Mouse (Mus musculus): ENCODE measurements around the gene Ptger3. TPM values are rescaled to one million over a fixed set of nuclear protein-coding genes. Genes with fewer than 3 reads are reported as not detected.

Ptger3 gene
- total RNA-seq, 2 experiments from 2014 or later = 0.46 to 1.5 TPM

DNA sequence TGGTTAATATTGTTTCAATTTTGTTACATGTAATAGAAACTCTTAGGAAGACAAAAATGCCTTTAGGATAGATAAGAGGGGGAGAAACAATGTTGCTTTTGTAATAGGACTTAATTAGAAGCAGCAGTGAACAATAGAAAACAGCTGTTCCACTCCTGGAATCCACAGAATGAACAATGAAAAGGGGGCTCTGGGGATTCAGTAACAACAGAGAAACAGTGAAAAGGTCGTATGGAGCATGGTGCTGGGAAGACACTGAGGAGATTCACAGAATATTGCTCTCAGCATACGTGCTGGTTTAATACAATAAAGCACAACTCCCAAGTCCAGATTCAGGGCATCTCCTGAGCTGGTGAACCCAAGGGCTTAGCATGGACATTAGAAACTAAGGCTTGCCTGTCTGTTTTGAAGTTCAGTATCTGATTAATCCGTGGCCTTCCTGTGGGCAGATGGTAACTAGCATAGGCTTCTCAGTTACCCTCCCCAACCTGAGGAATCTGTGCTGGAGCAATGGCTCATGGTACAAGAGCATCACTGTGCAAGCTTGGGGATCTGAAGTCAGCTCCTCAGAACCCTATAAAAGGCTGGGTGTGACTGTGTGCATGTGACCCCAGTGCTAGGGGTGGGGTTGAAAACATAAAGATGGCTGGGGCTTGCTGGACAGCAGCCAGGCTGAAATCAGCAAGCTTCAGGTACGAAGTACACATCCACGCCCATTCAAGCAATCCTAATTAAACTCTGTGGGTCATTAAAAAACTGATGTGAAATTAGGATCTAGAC lies 16.1 kb downstream of the Ptger3 start:
- no peak for DNase-seq (ENCODE audit: low spot score)

DNA sequence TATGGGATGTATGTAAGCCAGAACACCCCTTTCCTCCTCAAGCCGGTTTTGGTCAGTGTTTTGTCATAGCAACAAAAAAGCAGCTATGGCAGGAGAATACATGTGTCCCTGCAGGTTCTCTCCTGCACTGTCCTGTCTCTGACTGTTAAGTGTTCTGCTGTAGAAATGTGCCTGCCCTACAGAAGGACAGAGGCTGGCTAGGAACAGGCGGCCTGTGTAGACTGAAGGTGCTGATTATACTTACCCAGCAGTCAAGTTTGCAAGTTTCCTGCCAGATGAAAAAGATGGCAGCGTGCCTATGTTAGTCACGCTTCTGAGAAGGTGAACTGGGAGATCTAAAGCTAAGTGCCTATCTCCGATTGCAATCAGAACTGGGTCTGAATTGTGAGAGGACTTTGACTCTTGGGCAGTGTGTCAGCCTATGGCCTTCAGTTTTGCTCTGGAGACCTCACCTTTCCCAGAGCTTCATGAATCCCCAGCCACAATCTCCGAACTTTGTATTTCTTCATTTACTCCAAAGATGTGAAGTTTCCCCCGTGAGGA lies 31.2 kb downstream of the Ptger3 start:
- DNase-seq (ENCODE audit: low spot score) = no peak

DNA sequence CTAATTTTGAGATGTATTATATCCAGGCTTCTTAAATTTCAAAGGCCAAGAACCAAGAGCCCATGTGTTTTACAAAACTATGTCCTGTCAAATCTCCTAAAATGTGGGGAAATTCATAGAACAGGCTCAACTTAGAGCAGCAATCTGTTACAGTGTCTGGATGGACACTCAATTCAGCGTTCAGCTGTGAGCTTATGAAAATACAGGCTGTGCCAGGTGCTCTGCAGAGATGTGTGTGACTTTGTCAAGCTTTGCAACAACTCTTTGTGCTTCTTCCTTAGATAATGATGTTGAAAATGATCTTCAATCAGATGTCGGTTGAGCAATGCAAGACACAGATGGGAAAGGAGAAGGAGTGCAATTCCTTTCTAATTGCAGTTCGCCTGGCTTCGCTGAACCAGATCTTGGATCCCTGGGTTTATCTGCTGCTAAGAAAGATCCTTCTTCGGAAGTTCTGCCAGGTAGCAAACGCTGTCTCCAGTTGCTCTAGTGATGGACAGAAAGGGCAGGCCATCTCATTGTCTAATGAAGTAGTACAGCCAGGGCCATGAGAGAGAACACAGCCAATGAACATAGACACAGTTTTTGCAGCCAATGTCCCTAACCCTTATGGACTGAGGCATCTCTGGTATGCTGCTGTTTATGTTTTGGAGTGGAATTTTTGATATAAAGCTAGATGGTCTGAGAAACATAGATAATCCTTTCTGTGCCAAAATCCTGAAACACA lies 38.2 kb downstream of the Ptger3 start:
- DNase-seq (ENCODE audit: low spot score) = no peak

DNA sequence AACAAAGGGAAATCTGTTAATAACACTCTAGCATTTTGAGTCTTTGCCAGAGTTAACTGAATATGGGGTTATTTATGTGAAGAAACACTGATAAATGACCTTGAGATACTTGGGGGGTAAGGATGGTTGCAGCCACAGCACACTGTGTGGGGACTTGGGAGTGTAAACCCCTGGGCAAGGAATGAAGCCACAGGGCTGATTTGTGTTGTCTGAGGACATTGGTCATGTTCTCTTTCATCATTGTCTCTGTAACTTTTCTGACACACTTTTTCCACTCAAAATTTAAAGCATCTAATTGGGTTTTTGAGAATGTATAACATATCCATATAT lies 38.7 kb downstream of the Ptger3 start:
- DNase-seq (ENCODE audit: low spot score) = no peak

GRCm38 (mm10) chr3:157613542-157613941 lies 46.9 kb downstream of the Ptger3 start:
- no peak for DNase-seq (ENCODE audit: low spot score)

- no peak for DNase-seq (ENCODE audit: low spot score)
These were observed 50.3 kb downstream of the Ptger3 start for GRCm38 (mm10) chr3:157616949-157617348.

GRCm38 (mm10) chr3:157627407-157627806 lies 60.7 kb downstream of the Ptger3 start:
- DNase-seq (ENCODE audit: low spot score) = no peak

DNA sequence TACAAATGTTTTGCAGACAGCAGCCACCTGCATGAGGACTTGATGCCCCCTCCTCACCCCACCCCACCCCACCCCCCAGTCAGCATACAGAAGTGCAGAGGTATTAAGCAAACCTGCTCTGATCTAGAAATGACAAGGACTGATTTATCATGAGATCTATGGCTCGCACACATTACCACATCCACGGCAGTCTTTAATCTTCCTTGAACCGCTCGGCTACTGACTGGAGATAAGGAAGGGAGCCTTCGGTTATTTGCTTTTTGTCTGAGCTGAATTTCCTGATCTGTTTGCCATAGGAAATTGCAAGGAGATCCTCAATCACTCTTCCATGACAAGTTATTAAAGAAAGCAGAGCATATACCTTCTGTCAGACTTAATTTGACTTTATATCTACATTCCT lies 64.0 kb downstream of the Ptger3 start:
- DNase-seq (ENCODE audit: low spot score) = no peak

DNA sequence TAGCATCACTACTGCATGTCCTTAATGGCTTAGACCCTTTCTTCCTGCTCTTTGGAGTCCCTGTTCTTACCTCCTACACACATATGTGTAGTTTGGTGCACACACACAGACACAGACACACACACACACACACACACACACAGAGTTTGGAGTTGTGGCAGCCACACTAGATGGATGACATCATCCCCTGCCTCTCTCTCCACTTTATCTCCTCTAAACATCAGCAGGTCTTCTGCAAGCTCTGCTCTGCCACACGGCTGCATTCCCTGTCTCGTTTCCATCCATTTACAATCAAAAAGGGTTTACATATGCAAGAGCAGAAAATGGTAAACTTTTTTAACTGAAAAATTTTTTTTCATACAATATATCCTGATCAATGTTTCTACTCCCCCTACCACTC lies 64.7 kb downstream of the Ptger3 start:
- DNase-seq (ENCODE audit: low spot score) = no peak

DNA sequence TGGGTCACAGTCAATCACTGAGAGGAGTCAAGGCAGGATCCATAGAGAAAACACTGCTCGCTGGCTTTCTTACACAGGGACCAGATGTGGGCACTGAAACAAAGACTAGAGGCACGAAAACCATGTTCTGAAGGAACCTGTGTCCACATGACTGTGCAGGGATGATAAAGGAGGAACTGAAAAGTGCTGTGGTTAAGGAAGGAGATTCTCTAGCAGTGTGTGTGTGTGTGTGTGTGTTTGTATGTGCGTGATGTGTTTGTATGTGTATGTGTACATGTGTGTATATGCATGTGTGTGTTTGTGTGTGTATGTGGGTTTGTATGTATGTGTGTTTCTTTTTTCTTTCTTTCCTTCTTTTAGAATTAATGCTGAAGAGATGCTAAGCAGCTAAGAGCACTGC lies 67.7 kb downstream of the Ptger3 start:
- DNase-seq (ENCODE audit: low spot score) = no peak

DNA sequence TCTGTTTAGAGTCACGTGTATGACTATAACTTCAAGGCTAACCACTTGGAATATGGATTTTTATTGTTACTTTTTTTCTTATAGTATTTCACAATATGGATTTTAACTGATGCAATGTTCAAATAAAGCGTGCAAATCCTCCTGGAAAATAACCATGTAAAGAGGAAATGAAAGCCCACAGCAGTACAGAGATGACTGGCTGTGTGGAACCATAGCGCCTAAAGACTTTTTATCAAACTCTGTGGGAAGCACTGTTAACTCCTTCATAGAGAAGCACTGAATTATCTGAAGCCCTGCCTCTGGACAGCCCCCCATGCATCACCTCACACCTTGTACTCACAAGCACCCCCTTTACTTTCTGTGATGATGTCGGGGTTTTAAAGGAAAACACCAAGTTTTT lies 69.0 kb downstream of the Ptger3 start:
- DNase-seq (ENCODE audit: low spot score) = peak; percentile 4

GRCm38 (mm10) chr3:157636887-157637286 lies 70.2 kb downstream of the Ptger3 start:
- DNase-seq (ENCODE audit: low spot score) = peak; percentile 30

- DNase-seq (ENCODE audit: low spot score) = no peak
These were observed 70.6 kb downstream of the Ptger3 start for GRCm38 (mm10) chr3:157637341-157637740.

- no peak for DNase-seq (ENCODE audit: low spot score)
These were observed 74.9 kb downstream of the Ptger3 start for GRCm38 (mm10) chr3:157641634-157642033.

DNA sequence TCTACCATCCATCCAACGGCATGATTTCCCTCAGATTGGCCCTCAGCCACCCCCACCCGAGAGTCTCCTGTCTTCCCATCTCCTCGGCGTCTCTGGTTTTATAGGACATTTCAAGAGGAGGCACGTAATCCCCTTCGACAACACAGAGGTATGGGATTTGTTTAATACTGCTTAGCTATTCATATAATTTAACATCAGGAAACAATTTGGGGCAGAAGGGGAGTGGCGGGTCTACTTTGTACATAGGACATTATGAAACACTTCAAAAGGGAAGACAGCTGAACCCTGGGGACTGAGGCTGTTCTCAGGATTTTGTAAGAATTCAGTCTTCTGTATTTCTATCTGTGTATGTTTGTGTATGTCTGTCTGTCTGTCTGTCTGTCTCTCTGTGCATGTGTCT lies 94.9 kb downstream of the Ptger3 start:
- peak; percentile 2 for DNase-seq (ENCODE audit: low spot score)

DNA sequence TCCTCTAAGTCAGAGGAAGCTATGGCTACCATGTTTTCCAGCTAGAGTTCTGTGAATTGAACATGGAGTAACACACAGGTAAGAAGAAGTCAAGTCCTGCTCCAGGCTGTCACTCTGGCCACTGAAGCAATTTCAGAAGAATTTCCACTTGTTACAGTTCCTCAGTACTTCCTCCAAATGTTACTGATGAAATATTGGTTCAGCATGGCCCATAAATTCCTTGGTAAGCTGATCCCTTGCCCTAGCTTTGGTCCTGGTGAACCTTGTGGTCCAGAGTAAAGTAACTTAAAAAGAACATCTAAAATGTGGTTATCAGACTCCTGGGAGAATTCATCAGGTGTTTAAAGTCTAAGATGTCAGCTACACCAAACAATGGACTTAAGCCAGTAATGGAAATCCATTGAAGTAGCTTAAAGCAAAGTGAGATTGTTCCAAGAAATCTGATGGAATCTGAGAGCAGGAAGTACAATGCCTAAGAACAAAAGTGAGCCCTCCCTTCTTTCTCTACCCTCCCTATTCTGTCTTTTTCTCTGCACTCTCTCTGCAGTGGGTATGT lies 97.9 kb downstream of the Ptger3 start:
- no peak for DNase-seq (ENCODE audit: low spot score)

GRCm38 (mm10) chr3:157665471-157665870 lies 98.8 kb downstream of the Ptger3 start:
- DNase-seq (ENCODE audit: low spot score) = no peak

DNA sequence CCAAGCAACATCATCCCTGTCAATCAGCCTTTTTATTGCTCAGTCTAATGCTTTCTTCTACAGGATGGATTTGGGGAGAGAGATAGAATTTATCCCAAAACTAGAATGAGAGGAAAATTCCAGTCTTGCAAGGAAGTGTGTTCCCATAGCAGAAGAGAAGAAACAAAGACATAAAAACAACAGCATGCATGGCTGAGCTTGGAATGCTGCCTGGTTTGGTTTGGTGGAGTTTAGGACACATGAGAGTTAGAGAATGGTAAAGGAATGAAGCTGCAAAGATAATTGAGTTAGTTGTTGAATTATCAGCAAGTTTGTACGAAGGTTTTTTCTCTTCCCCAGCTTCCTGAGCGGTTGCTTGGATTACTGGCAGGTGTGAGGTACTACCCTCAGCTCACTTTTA lies 99.5 kb downstream of the Ptger3 start:
- no peak for DNase-seq (ENCODE audit: low spot score)

DNA sequence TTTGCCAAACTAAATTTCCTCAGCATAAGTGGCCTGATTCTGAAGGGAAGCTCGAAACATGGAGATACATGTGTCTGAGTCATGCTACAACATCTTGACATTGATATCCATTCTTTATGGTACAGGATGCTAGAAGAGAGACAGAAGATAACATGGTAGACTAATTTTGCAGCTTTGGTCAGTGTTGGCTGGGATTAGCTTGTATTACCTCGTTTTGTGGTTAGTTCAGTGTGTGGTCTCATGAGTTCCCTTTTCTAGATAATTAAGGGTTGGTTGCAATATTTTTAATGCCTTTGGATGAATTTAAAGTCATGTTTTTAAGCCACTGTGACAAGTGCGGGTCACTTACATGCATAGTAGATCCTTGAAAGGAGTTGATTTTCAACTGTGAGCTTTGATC lies 119.4 kb downstream of the Ptger3 start:
- no peak for DNase-seq (ENCODE audit: low spot score)

DNA sequence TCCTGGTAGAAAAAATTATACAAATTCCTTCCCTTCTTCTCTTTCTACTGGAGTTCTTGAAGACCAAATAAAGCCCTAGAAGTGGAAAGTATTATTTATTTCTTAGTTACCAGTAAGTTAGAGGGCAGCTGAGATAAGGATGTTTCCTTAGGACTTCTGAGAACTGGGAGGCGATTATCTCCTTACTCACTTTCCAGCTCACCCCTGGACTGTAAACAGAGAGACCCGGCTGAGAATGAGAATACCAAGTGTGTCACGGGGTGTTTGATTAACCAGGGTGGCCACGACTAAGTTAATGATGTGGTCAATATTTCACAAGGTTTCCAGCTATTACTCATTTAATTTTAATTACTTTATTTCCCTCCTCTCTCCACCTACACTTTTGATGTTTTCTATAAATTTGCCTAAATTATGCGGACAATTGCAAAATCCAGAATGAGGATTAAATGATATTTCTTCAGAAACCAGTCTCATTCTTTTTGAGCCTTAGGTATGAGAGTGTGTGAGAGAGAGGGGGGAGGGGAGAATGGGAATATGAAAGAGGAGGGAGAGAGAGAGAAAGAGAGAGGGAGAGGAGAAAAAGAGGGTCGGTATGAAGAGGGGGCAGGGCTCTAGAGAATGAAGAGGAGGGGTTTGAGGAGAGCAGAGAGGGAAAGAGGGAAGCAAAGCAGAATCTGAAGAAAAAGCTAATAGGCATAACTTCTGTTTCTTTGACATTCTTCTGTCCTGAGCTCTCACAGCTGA lies 121.9 kb downstream of the Ptger3 start:
- no peak for DNase-seq (ENCODE audit: low spot score)
